In genomic region chr9:111252161-111252869, GRCm38 (mm10) we compare ENCODE assay signal across 22 mouse cellular contexts. TPM values are rescaled to one million over a fixed set of nuclear protein-coding genes. Genes with fewer than 3 reads are reported as not detected.
A peak's percentile ranks its signal among the peaks of the same experiment; 100 is the strongest.
DNase-seq lines count a peak whose midpoint lies in the region; ATAC-seq and TF ChIP-seq lines count a peak whose summit lies in the region.
"Had no signal": no experiment of that assay in that cellular context is flagged by ENCODE, and none has a peak within 500 bp of the region (broad histone marks: within the 10 kb centered on the region; RNA-seq: fewer than 3 reads in every experiment).

No protein-coding gene starts in this region.

- TF ChIP-seq CTCF in layer of hippocampus, adult 2 months (conservative IDR thresholded peaks at IDR 0.05), result peak; percentile 70

- H3K27ac ChIP-seq in heart, embryonic 12.5 days (ENCODE audit: poor library complexity, severe bottlenecking), result no peak overlapping the region
- no peak overlapping the region for H3K27ac ChIP-seq in layer of hippocampus, adult 2 months
- H3K27ac ChIP-seq: embryonic facial prominence, embryonic 13.5 days; heart, embryonic 13.5 days; hindbrain, embryonic 10.5 days; kidney, embryonic 15.5 days; macrophage; midbrain, embryonic 12.5 days had no signal

- no peak overlapping the region for H3K9ac ChIP-seq in heart, embryonic 12.5 days
- H3K9ac ChIP-seq: embryonic facial prominence, embryonic 13.5 days; heart, embryonic 13.5 days; kidney, embryonic 15.5 days; midbrain, embryonic 12.5 days had no signal

- no peak for DNase-seq in heart, adult 8-10 months (ENCODE audit: low spot score)
- DNase-seq in layer of hippocampus, adult 2 months (ENCODE audit: low spot score in 2 of 2), result no peak
- DNase-seq in layer of hippocampus, postnatal 14 days (ENCODE audit: low spot score in 2 of 2), result no peak
- DNase-seq in 416B (ENCODE audit: low read depth), result peak; percentile 10
- peak; percentile 66 for DNase-seq in ES-CJ7 (ENCODE audit: low read depth, low spot score)
- DNase-seq in kidney, postnatal 4 days, result no peak
- DNase-seq: adrenal gland, postnatal 14 days; cerebellum, adult 11 months; cerebellum, postnatal 10 days; left cerebral cortex, postnatal 4 days; liver; lung, adult 2 months; thymus, postnatal 4 days had no signal

- peak; percentile 22; the same call in 1 of the 2 replicates for ATAC-seq in heart, embryonic 12.5 days (ENCODE audit: insufficient number of reproducible peaks, low FRiP score)
- ATAC-seq: forebrain, embryonic 14.5 days; Patski had no signal

- no peaks in the 10 kb centered on the region for H3K9me3 ChIP-seq in heart, embryonic 12.5 days (replicated peaks)
- H3K9me3 ChIP-seq: embryonic facial prominence, embryonic 13.5 days; heart, embryonic 13.5 days; hindbrain, embryonic 10.5 days; kidney, embryonic 15.5 days; midbrain, embryonic 12.5 days had no signal

- H3K27me3 ChIP-seq in heart, embryonic 12.5 days (replicated peaks), result no peaks in the 10 kb centered on the region
- H3K27me3 ChIP-seq: embryonic facial prominence, embryonic 13.5 days; heart, embryonic 13.5 days; kidney, embryonic 15.5 days; midbrain, embryonic 12.5 days; Patski had no signal

- 45% methylated on average over 7 of the region's 7 CpGs for WGBS in heart, embryonic 12.5 days

- peaks cover 69% of the 10 kb centered on the region for H3K36me3 ChIP-seq in heart, embryonic 12.5 days

- H3K4me3 ChIP-seq in heart, embryonic 12.5 days, result no peak overlapping the region
- H3K4me3 ChIP-seq in layer of hippocampus, adult 2 months, result no peak overlapping the region
- H3K4me3 ChIP-seq: embryonic facial prominence, embryonic 13.5 days; heart, embryonic 13.5 days; hindbrain, embryonic 10.5 days; kidney, embryonic 15.5 days; midbrain, embryonic 12.5 days had no signal

- H3K4me2 ChIP-seq in heart, embryonic 12.5 days, result no peak overlapping the region
- H3K4me2 ChIP-seq: embryonic facial prominence, embryonic 13.5 days; heart, embryonic 13.5 days; kidney, embryonic 15.5 days; midbrain, embryonic 12.5 days had no signal

- peaks cover 11% of the 10 kb centered on the region for H3K4me1 ChIP-seq in heart, embryonic 12.5 days (replicated peaks)
- H3K4me1 ChIP-seq: embryonic facial prominence, embryonic 13.5 days; hindbrain, embryonic 10.5 days; kidney, embryonic 15.5 days; midbrain, embryonic 12.5 days had no signal

RNA-seq across cellular contexts. Expression of gene Mlh1, which starts 19.3 kb away (rescaled TPM):
- 39.3 and 44.0 TPM in 2 replicates for polyA plus RNA-seq in heart, embryonic 12.5 days (2016; fragmentation: Nextera tagmentation; extraction: Ambion mirVana)
- 1 to 10 TPM; 5.1 to 9.6 (median 7.6) TPM for total RNA-seq in heart, adult 8-10 months (2022)
- total RNA-seq in layer of hippocampus, adult 2 months (2021), result 10 to 100 TPM; 15.7 to 17.1 TPM
- 10 to 100 TPM; 19.3 to 21.9 TPM for total RNA-seq in layer of hippocampus, postnatal 14 days (2021)

RNA-seq across cellular contexts. Expression of gene Epm2aip1, which starts 19.4 kb away (rescaled TPM):
- polyA plus RNA-seq in heart, embryonic 12.5 days (2016; fragmentation: Nextera tagmentation; extraction: Ambion mirVana), result 32.8 and 34.3 TPM in 2 replicates
- 10 to 100 TPM; 24.1 to 25.4 (median 24.9) TPM for total RNA-seq in heart, adult 8-10 months (2022)
- total RNA-seq in layer of hippocampus, adult 2 months (2021), result 10 to 100 TPM; 76.5 to 80.7 TPM
- 10 to 100 TPM; 78.4 to 80.7 TPM for total RNA-seq in layer of hippocampus, postnatal 14 days (2021)

RNA-seq across cellular contexts. Expression of gene Trank1, which starts 59.2 kb away (rescaled TPM):
- 0.03 and 0.27 TPM in 2 replicates for polyA plus RNA-seq in heart, embryonic 12.5 days (2016; fragmentation: Nextera tagmentation; extraction: Ambion mirVana)
- total RNA-seq in heart, adult 8-10 months (2022), result under 1 TPM in 1 of 4 experiments, not detected in 3; 0.16 TPM
- 100 to 1,000 TPM; 221 to 228 TPM for total RNA-seq in layer of hippocampus, adult 2 months (2021)
- total RNA-seq in layer of hippocampus, postnatal 14 days (2021), result 100 to 1,000 TPM; 112 to 139 TPM
- polyA plus RNA-seq: macrophage had no signal

Comparison
In these comparisons a context has a peak if more than half of its experiments do, and no peak if none do; other contexts are left out.
1. DNase-seq: peak in 416B (single experiment) and ES-CJ7 (single experiment); none in heart, adult 8-10 months (single experiment), layer of hippocampus, adult 2 months (0 of 2), layer of hippocampus, postnatal 14 days (0 of 2) and kidney, postnatal 4 days (0 of 2).
2. RNA of gene Trank1, which starts 59.2 kb away (total RNA-seq): 221 to 228 TPM in layer of hippocampus, adult 2 months and 112 to 139 TPM in layer of hippocampus, postnatal 14 days; 0.16 TPM in heart, adult 8-10 months; every median in the first group is over 10 times any median in the second.